Mouse (Mus musculus): Measurements from ENCODE around the gene Vrtn. TPM values are rescaled to one million over a fixed set of nuclear protein-coding genes. Genes with fewer than 3 reads are reported as not detected.

Vrtn gene
- not detected in 2 replicates for polyA plus RNA-seq (2015; fragmentation: Nextera tagmentation; extraction: Ambion mirVana)

DNA sequence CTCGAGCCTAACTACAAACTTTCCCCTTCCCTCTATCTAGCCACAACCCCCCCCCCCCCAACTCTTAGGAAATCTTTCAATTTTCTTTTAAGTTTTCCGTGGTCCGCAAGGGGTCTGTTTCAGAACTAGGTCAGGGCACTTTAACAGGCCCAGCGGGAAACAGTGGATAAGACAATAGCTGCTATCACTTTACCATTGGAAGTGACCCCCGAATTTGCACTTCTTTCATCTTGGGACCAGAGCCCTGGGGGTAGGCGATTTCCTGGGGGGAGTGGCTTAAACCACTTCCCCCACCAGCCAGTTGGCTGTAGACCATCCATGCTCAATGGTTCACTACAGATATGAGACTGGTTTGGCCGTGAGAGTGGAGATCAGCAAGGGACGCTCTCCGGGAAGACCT is at the start of gene Vrtn:
Vrtn (plus strand) TSS at position 366 of the 400 bp plus-strand sequence.

GRCm38 (mm10) chr12:84616977-84617630 is 23.7 kb upstream of the Vrtn start, which contains the start of gene Abcd4:
Gene Abcd4, minus strand, starts transcription at chr12:84617413.

GRCm38 (mm10) chr12:84698319-84699081 is 57.7 kb downstream of the Vrtn start, which contains the start of gene Syndig1l:
Gene Syndig1l, minus strand, starts transcription at chr12:84698831.

Other genes starting within 250 kb of the Vrtn start
- 11.0 and 12.6 TPM in 2 replicates for gene Entpd5, start 232.0 kb upstream of the Vrtn start, polyA plus RNA-seq (2015; fragmentation: Nextera tagmentation; extraction: Ambion mirVana)
- gene Bbof1, start 231.9 kb upstream of the Vrtn start, polyA plus RNA-seq (2015; fragmentation: Nextera tagmentation; extraction: Ambion mirVana) = 2.8 and 3.0 TPM in 2 replicates
- 20.4 and 22.0 TPM in 2 replicates for gene Rnf113a2, start 223.8 kb upstream of the Vrtn start, polyA plus RNA-seq (2015; fragmentation: Nextera tagmentation; extraction: Ambion mirVana)
- gene Aldh6a1, start 190.0 kb upstream of the Vrtn start, polyA plus RNA-seq (2015; fragmentation: Nextera tagmentation; extraction: Ambion mirVana) = 44.9 and 50.0 TPM in 2 replicates
- 26.9 and 27.0 TPM in 2 replicates for gene Lin52, start 189.6 kb upstream of the Vrtn start, polyA plus RNA-seq (2015; fragmentation: Nextera tagmentation; extraction: Ambion mirVana)
- 4.6 and 7.0 TPM in 2 replicates for gene Vsx2, start 71.3 kb upstream of the Vrtn start, polyA plus RNA-seq (2015; fragmentation: Nextera tagmentation; extraction: Ambion mirVana)
- 10.8 and 10.9 TPM in 2 replicates for gene Abcd4, start 23.6 kb upstream of the Vrtn start, polyA plus RNA-seq (2015; fragmentation: Nextera tagmentation; extraction: Ambion mirVana)
- gene Syndig1l, start 57.8 kb downstream of the Vrtn start, polyA plus RNA-seq (2015; fragmentation: Nextera tagmentation; extraction: Ambion mirVana) = 17.2 and 19.6 TPM in 2 replicates
- 49.9 and 50.8 TPM in 2 replicates for gene Npc2, start 132.1 kb downstream of the Vrtn start, polyA plus RNA-seq (2015; fragmentation: Nextera tagmentation; extraction: Ambion mirVana)
- 138 and 144 TPM in 2 replicates for gene Isca2, start 132.2 kb downstream of the Vrtn start, polyA plus RNA-seq (2015; fragmentation: Nextera tagmentation; extraction: Ambion mirVana)
- gene Ltbp2, start 235.5 kb downstream of the Vrtn start, polyA plus RNA-seq (2015; fragmentation: Nextera tagmentation; extraction: Ambion mirVana) = 0.21 and 0.36 TPM in 2 replicates